Mouse (Mus musculus): ENCODE data around the gene Fam163a. TPM values are rescaled to one million over a fixed set of nuclear protein-coding genes. Genes with fewer than 3 reads are reported as not detected.
A peak's percentile ranks its signal among the peaks of the same experiment; 100 is the strongest.

Fam163a gene
- polyA plus RNA-seq, 1 experiment from 2014 or later: 0.10 TPM

- Histone ChIP-seq H3K27me3 (replicated peaks) (no peaks in the 10 kb centered on the region), H3K36me3 (no peaks in the 10 kb centered on the region), H3K4me1 (peaks cover 90% of the 10 kb centered on the region), H3K4me2 (peak overlapping the region; percentile 59; the same call in 1 of the 2 replicates), H3K4me3 (no peak overlapping the region), H3K9ac (peak overlapping the region; percentile 63), H3K9me3 (replicated peaks) (no peaks in the 10 kb centered on the region), H3K27ac (peak overlapping the region; percentile 96)
- no peak for ATAC-seq
- WGBS (ENCODE audit: insufficient replicate concordance): 65% methylated on average over 2 of the region's 2 CpGs
Measured at GRCm38 (mm10) chr1:156221327-156221726, 16.5 kb upstream of the Fam163a start.

- no peak for ATAC-seq
- H3K9me3 ChIP-seq (replicated peaks): no peaks in the 10 kb centered on the region
- H3K27me3 ChIP-seq (replicated peaks): no peaks in the 10 kb centered on the region
- peaks cover 91% of the 10 kb centered on the region for H3K4me1 ChIP-seq
- H3K36me3 ChIP-seq: no peaks in the 10 kb centered on the region
- H3K27ac ChIP-seq: peak overlapping the region; percentile 92
- H3K4me2 ChIP-seq: no peak overlapping the region
- WGBS (ENCODE audit: insufficient replicate concordance): 84% methylated on average over 2 of the region's 2 CpGs
- no peak overlapping the region for H3K4me3 ChIP-seq
- H3K9ac ChIP-seq: no peak overlapping the region
Measured at GRCm38 (mm10) chr1:156218573-156218972, 13.7 kb upstream of the Fam163a start.

- Histone ChIP-seq H3K27ac (peak overlapping the region; percentile 92), H3K27me3 (replicated peaks) (no peaks in the 10 kb centered on the region), H3K4me2 (peak overlapping the region; percentile 58), H3K9me3 (replicated peaks) (no peaks in the 10 kb centered on the region), H3K4me1 (peaks cover 91% of the 10 kb centered on the region), H3K9ac (peak overlapping the region; percentile 49; the same call in 1 of the 2 replicates), H3K36me3 (no peaks in the 10 kb centered on the region), H3K4me3 (peak overlapping the region; percentile 2; the same call in 1 of the 2 replicates)
- ATAC-seq: no peak
- 61% methylated on average over 8 of the region's 8 CpGs for WGBS (ENCODE audit: insufficient replicate concordance)
Measured at GRCm38 (mm10) chr1:156217941-156218340, 13.1 kb upstream of the Fam163a start.

GRCm38 (mm10) chr1:156217393-156217792 lies 12.6 kb upstream of the Fam163a start:
- peak; percentile 88 for ATAC-seq
- H3K36me3 ChIP-seq: no peaks in the 10 kb centered on the region
- 11% methylated on average over 3 of the region's 3 CpGs for WGBS (ENCODE audit: insufficient replicate concordance)
- peak overlapping the region; percentile 2; the same call in 1 of the 2 replicates for H3K4me3 ChIP-seq
- H3K27ac ChIP-seq: peak overlapping the region; percentile 92
- H3K4me1 ChIP-seq: peaks cover 92% of the 10 kb centered on the region
- H3K4me2 ChIP-seq: peak overlapping the region; percentile 58
- H3K9ac ChIP-seq: peak overlapping the region; percentile 59
- H3K9me3 ChIP-seq (replicated peaks): no peaks in the 10 kb centered on the region
- no peaks in the 10 kb centered on the region for H3K27me3 ChIP-seq (replicated peaks)

GRCm38 (mm10) chr1:156216249-156216648 lies 11.4 kb upstream of the Fam163a start:
- H3K27me3 ChIP-seq (replicated peaks): no peaks in the 10 kb centered on the region
- peak overlapping the region; percentile 59 for H3K9ac ChIP-seq
- peak overlapping the region; percentile 58 for H3K4me2 ChIP-seq
- no peak overlapping the region for H3K4me3 ChIP-seq
- ATAC-seq: no peak
- H3K36me3 ChIP-seq: no peaks in the 10 kb centered on the region
- H3K4me1 ChIP-seq: peaks cover 92% of the 10 kb centered on the region
- WGBS (ENCODE audit: insufficient replicate concordance): 63% methylated on average over 4 of the region's 4 CpGs
- H3K27ac ChIP-seq: peak overlapping the region; percentile 92
- no peaks in the 10 kb centered on the region for H3K9me3 ChIP-seq (replicated peaks)

- Histone ChIP-seq H3K27ac (peak overlapping the region; percentile 92), H3K27me3 (replicated peaks) (no peaks in the 10 kb centered on the region), H3K9me3 (replicated peaks) (no peaks in the 10 kb centered on the region), H3K4me2 (peak overlapping the region; percentile 60), H3K9ac (no peak overlapping the region), H3K4me1 (peaks cover 84% of the 10 kb centered on the region), H3K4me3 (0 out of 2 replicates have a peak overlapping the region, but pooled peaks have one; percentile 48), H3K36me3 (no peaks in the 10 kb centered on the region)
- no peak for ATAC-seq
- WGBS (ENCODE audit: insufficient replicate concordance): 82% methylated on average over 8 of the region's 8 CpGs
Measured at GRCm38 (mm10) chr1:156214651-156215050, 9.8 kb upstream of the Fam163a start.

GRCm38 (mm10) chr1:156212923-156213322 lies 8.1 kb upstream of the Fam163a start:
- Histone ChIP-seq H3K4me2 (peak overlapping the region; percentile 60), H3K9me3 (replicated peaks) (no peaks in the 10 kb centered on the region), H3K9ac (peak overlapping the region; percentile 58), H3K4me3 (peak overlapping the region; percentile 48), H3K36me3 (no peaks in the 10 kb centered on the region), H3K27ac (peak overlapping the region; percentile 92), H3K27me3 (replicated peaks) (peaks cover 10% of the 10 kb centered on the region), H3K4me1 (peaks cover 68% of the 10 kb centered on the region)
- ATAC-seq: peak; percentile 96
- WGBS (ENCODE audit: insufficient replicate concordance): 27% methylated on average over 5 of the region's 5 CpGs

GRCm38 (mm10) chr1:156211809-156212317 lies 7.0 kb upstream of the Fam163a start:
- H3K27me3 ChIP-seq (replicated peaks): peaks cover 20% of the 10 kb centered on the region
- WGBS (ENCODE audit: insufficient replicate concordance): 67% methylated on average over 6 of the region's 6 CpGs
- H3K4me1 ChIP-seq: peaks cover 58% of the 10 kb centered on the region
- no peak overlapping the region for H3K4me3 ChIP-seq
- H3K4me2 ChIP-seq: no peak overlapping the region
- H3K36me3 ChIP-seq: no peaks in the 10 kb centered on the region
- no peak for ATAC-seq
- H3K9ac ChIP-seq: no peak overlapping the region
- no peaks in the 10 kb centered on the region for H3K9me3 ChIP-seq (replicated peaks)
- peak overlapping the region; percentile 18; the same call in 1 of the 2 replicates for H3K27ac ChIP-seq

GRCm38 (mm10) chr1:156205164-156205563 lies 338 bp upstream of the Fam163a start:
- peaks cover 11% of the 10 kb centered on the region for H3K4me1 ChIP-seq
- no peak for ATAC-seq
- no peak overlapping the region for H3K27ac ChIP-seq
- H3K4me3 ChIP-seq: peak overlapping the region; percentile 32
- H3K9me3 ChIP-seq (replicated peaks): 0 out of 2 replicates have a peak, but pooled peaks cover 3% of the 10 kb centered on the region
- no peak overlapping the region for H3K9ac ChIP-seq
- no peaks in the 10 kb centered on the region for H3K36me3 ChIP-seq
- 16% methylated on average over 10 of the region's 10 CpGs for whole genome bisulfite sequencing (ENCODE audit: insufficient replicate concordance)
- peaks cover 85% of the 10 kb centered on the region for H3K27me3 ChIP-seq (replicated peaks)
- H3K4me2 ChIP-seq: peak overlapping the region; percentile 61

- Histone ChIP-seq H3K4me2 (peak overlapping the region; percentile 61), H3K9ac (peak overlapping the region; percentile 14; the same call in 1 of the 2 replicates), H3K4me3 (peak overlapping the region; percentile 32), H3K27ac (no peak overlapping the region), H3K4me1 (peaks cover 11% of the 10 kb centered on the region), H3K27me3 (replicated peaks) (peaks cover 92% of the 10 kb centered on the region), H3K36me3 (no peaks in the 10 kb centered on the region), H3K9me3 (replicated peaks) (0 out of 2 replicates have a peak, but pooled peaks cover 3% of the 10 kb centered on the region)
- 6% methylated on average over 18 of the region's 18 CpGs for WGBS (ENCODE audit: insufficient replicate concordance)
- ATAC-seq: no peak
Measured at GRCm38 (mm10) chr1:156203961-156204655, 718 bp downstream of the Fam163a start.

- WGBS (ENCODE audit: insufficient replicate concordance): 50% methylated on average over 3 of the region's 3 CpGs
- H3K4me3 ChIP-seq: no peak overlapping the region
- H3K9ac ChIP-seq: no peak overlapping the region
- peaks cover 86% of the 10 kb centered on the region for H3K27me3 ChIP-seq (replicated peaks)
- H3K4me1 ChIP-seq: peaks cover 11% of the 10 kb centered on the region
- 0 out of 2 replicates have a peak, but pooled peaks cover 3% of the 10 kb centered on the region for H3K9me3 ChIP-seq (replicated peaks)
- no peaks in the 10 kb centered on the region for H3K36me3 ChIP-seq
- no peak for ATAC-seq
- no peak overlapping the region for H3K27ac ChIP-seq
- H3K4me2 ChIP-seq: no peak overlapping the region
Measured at GRCm38 (mm10) chr1:156202661-156203060, 2.2 kb downstream of the Fam163a start.

GRCm38 (mm10) chr1:156201069-156201468 lies 3.8 kb downstream of the Fam163a start:
- no peaks in the 10 kb centered on the region for H3K36me3 ChIP-seq
- no peak for ATAC-seq
- no peak overlapping the region for H3K9ac ChIP-seq
- H3K9me3 ChIP-seq (replicated peaks): 0 out of 2 replicates have a peak, but pooled peaks cover 3% of the 10 kb centered on the region
- H3K4me1 ChIP-seq: peaks cover 11% of the 10 kb centered on the region
- H3K4me2 ChIP-seq: no peak overlapping the region
- H3K27me3 ChIP-seq (replicated peaks): peaks cover 80% of the 10 kb centered on the region
- H3K4me3 ChIP-seq: no peak overlapping the region
- 75% methylated on average over 3 of the region's 3 CpGs for WGBS (ENCODE audit: insufficient replicate concordance)
- no peak overlapping the region for H3K27ac ChIP-seq
